Mouse (Mus musculus) ES-Bruce4 (cell line): ENCODE data around the gene Rab5if.

Experiments used
- CTCF ChIP-seq: IDR thresholded peaks from one replicate; pipeline ENCODE4 v1.8.1; 2011; ENCODE audit warnings: low read depth, low read length
- EP300 ChIP-seq: IDR thresholded peaks from 2 replicates; pipeline ENCODE4 v1.6.1; 2011; ENCODE audit warnings: low read depth, low read length; ENCODE audit not compliant: insufficient read depth
- POLR2A ChIP-seq: IDR thresholded peaks from one replicate; pipeline ENCODE4 v1.8.1; 2011; ENCODE audit warnings: low read length; ENCODE audit not compliant: insufficient read depth

DNA sequence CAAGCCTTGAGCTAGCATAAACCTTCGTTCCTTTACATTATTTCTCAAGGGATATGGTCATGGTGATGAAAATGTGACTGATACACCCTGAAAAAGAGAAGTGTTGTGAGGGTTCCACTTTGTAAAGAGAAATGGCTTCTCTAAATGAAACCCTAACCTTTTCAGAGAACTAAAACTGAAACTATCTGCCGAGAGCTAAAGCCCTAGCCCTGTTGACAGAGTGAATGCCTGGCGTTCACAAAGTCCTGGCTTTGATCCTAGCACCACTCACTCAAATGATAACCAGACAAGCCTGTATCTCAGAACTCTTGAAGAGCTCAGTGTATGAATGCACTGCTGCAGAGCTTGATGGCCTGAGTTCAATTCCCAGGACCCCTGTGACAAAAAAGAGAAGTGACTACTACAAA is 5.5 kb upstream of the Rab5if start:
- TF ChIP-seq CTCF = no peak
- no peak for TF ChIP-seq EP300
- TF ChIP-seq POLR2A = no peak
